Mouse (Mus musculus) neural tube, embryonic 14.5 days (tissue): ENCODE measurements around the gene Cacng7. TPM values are rescaled to one million over a fixed set of nuclear protein-coding genes. Genes with fewer than 3 reads are reported as not detected.

Source experiments
- ATAC-seq: fragments of 200-750 bp; cut with Nextera tagmentation; 2 replicates; pipeline ENCODE4 v1.8.0; 2017; ENCODE audit warnings: low read depth, mild to moderate bottlenecking, moderate TSS enrichment, moderate library complexity
- H3K27ac ChIP-seq: fragments of 300-500 bp; sonication (generic); 2 replicates; pipeline ENCODE4 v1.5.1; 2014; ENCODE audit warnings: low read depth, mild to moderate bottlenecking, control low read depth, low read length, moderate library complexity, mixed read lengths
- H3K27me3 ChIP-seq: fragments of 300-500 bp; sonication (generic); 2 replicates; pipeline ENCODE4 v1.6.1; 2014; ENCODE audit warnings: low read length; ENCODE audit not compliant: control insufficient read depth, insufficient read depth
- H3K36me3 ChIP-seq: fragments of 300-500 bp; sonication (generic); 2 replicates; pipeline ENCODE4 v1.6.1; 2014; ENCODE audit warnings: low read length, mixed read lengths; ENCODE audit not compliant: control insufficient read depth, insufficient read depth
- H3K4me1 ChIP-seq: fragments of 300-500 bp; sonication (generic); 2 replicates; pipeline ENCODE4 v1.6.1; 2014; ENCODE audit warnings: low read length; ENCODE audit not compliant: control insufficient read depth, insufficient read depth
- H3K4me2 ChIP-seq: fragments of 300-500 bp; sonication (generic); 2 replicates; pipeline ENCODE4 v1.6.1; 2014; ENCODE audit warnings: mild to moderate bottlenecking, low read depth, low read length, control low read depth
- H3K4me3 ChIP-seq: fragments of 300-500 bp; sonication (generic); 2 replicates; pipeline ENCODE4 v1.5.1; 2014; ENCODE audit warnings: low read depth, low read length, control low read depth, mixed read lengths
- H3K9ac ChIP-seq: fragments of 300-500 bp; sonication (generic); replicated peaks from 2 replicates; pipeline ENCODE4 v1.6.1; 2014; ENCODE audit warnings: low read depth, mild to moderate bottlenecking, control low read depth, low read length, mixed read lengths
- H3K9me3 ChIP-seq: fragments of 300-500 bp; sonication (generic); 2 replicates; pipeline ENCODE4 v1.6.1; 2016; ENCODE audit warnings: low read length; ENCODE audit not compliant: control insufficient read depth
- WGBS: fragments of 180-500 bp; shearing (Covaris S2); extraction: QIAGEN DNeasy Blood & Tissue Kit; methylation state at CpG from one replicate; pipeline ENCODE4 v1.1.7; 2014; 5-methylcytosine and 5-hydroxymethylcytosine counted together
- polyA plus RNA-seq: library from polyadenylated mRNA; unstranded; fragments of >200 nt; fragmentation: Nextera tagmentation; extraction: Ambion mirVana; gene quantifications from 2 replicates; pipeline ENCODE4 v1.2.1, GENCODE M21; 2014

Cacng7 gene
- polyA plus RNA-seq, 1 experiment from 2014 or later = 5.1 TPM

- H3K27me3 ChIP-seq = peaks cover 5% of the 10 kb centered on the region; the same call in 1 of the 2 replicates
- H3K36me3 ChIP-seq = peaks cover 16% of the 10 kb centered on the region
- no peaks in the 10 kb centered on the region for H3K9me3 ChIP-seq
- H3K4me1 ChIP-seq = peaks cover 18% of the 10 kb centered on the region
- WGBS = 71% methylated on average over 8 of the region's 8 CpGs
- H3K27ac ChIP-seq = no peak overlapping the region
- H3K4me2 ChIP-seq = no peak overlapping the region
- ATAC-seq = no peak
- H3K4me3 ChIP-seq = no peak overlapping the region
- H3K9ac ChIP-seq = no peak overlapping the region
Observed at GRCm38 (mm10) chr7:3300891-3301627, 31.7 kb upstream of the Cacng7 start.

DNA sequence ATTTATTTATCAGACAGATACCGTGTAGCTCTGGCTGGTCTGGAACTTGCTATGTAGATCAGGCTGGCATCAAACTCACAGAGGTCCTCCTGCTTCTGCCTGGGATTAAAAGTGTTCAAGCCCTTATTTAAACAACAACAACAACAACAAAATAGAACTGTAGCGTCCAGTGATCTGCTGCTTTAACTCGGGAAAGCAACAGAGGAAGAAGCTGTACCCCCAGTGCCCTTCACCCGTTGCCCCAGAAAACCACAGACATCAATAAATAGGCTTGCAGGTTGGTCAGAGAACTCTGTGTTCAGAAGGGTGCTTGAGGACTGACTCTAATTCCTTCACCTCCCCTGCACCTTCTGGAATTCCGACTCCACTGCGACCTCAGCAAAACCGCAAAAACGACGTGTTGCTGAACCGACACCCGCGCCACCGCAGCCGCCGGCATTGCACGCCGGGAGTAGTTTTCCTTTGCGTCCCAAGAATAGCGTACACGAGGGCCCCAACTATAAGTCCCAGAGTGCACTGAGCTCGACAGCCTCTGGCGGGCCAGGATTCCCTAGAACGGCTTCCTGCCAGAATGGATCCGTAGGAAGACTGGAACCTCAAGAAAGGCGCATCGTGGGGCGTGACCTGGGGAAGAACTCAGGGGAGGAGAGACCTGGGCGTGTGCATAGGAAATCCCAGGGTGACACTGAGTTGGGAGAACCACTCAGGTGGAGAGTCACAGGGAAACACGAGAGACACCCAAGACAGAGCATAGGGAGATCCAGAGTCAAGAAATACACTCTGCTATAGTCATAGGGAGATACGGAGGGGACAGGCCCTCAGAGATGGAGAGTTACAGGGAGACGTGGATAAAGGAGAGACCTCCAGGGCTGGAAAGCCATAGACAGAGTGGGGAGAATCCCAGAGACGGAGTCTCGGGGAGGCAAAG lies 30.9 kb upstream of the Cacng7 start:
- Histone ChIP-seq H3K9ac (no peak overlapping the region), H3K4me2 (peak overlapping the region; percentile 63), H3K27ac (no peak overlapping the region), H3K4me3 (peak overlapping the region; percentile 17), H3K27me3 (peaks cover 5% of the 10 kb centered on the region; the same call in 1 of the 2 replicates), H3K9me3 (no peaks in the 10 kb centered on the region), H3K36me3 (peaks cover 12% of the 10 kb centered on the region; the same call in 1 of the 2 replicates), H3K4me1 (peaks cover 18% of the 10 kb centered on the region)
- peak; percentile 26; the same call in 1 of the 2 replicates for ATAC-seq
- 10% methylated on average over 33 of the region's 33 CpGs for WGBS

- WGBS = under 1% methylated on average over 16 of the region's 16 CpGs
- peak; percentile 12; the same call in 1 of the 2 replicates for ATAC-seq
- H3K9me3 ChIP-seq = no peaks in the 10 kb centered on the region
- 0 out of 2 replicates have a peak overlapping the region, but pooled peaks have one; percentile 29 for H3K9ac ChIP-seq
- peak overlapping the region; percentile 63 for H3K4me2 ChIP-seq
- H3K27ac ChIP-seq = no peak overlapping the region
- H3K4me1 ChIP-seq = peaks cover 18% of the 10 kb centered on the region
- peak overlapping the region; percentile 33 for H3K4me3 ChIP-seq
- H3K36me3 ChIP-seq = peaks cover 4% of the 10 kb centered on the region; the same call in 1 of the 2 replicates
- peaks cover 5% of the 10 kb centered on the region; the same call in 1 of the 2 replicates for H3K27me3 ChIP-seq
Observed at GRCm38 (mm10) chr7:3302556-3303275, 30.0 kb upstream of the Cacng7 start.

GRCm38 (mm10) chr7:3303276-3303781 lies 29.4 kb upstream of the Cacng7 start:
- Histone ChIP-seq H3K4me2 (peak overlapping the region; percentile 63), H3K36me3 (no peaks in the 10 kb centered on the region), H3K27ac (no peak overlapping the region), H3K4me1 (peaks cover 18% of the 10 kb centered on the region), H3K4me3 (peak overlapping the region; percentile 33), H3K9ac (peak overlapping the region; percentile 29), H3K9me3 (no peaks in the 10 kb centered on the region), H3K27me3 (peaks cover 5% of the 10 kb centered on the region; the same call in 1 of the 2 replicates)
- peak; percentile 66 for ATAC-seq
- 0% methylated on average over 23 of the region's 29 CpGs for WGBS

- H3K9ac ChIP-seq = peak overlapping the region; percentile 29
- peak overlapping the region; percentile 63 for H3K4me2 ChIP-seq
- peak overlapping the region; percentile 33 for H3K4me3 ChIP-seq
- no peaks in the 10 kb centered on the region for H3K36me3 ChIP-seq
- H3K9me3 ChIP-seq = no peaks in the 10 kb centered on the region
- ATAC-seq = peak; percentile 42; the same call in 1 of the 2 replicates
- H3K27me3 ChIP-seq = peaks cover 5% of the 10 kb centered on the region; the same call in 1 of the 2 replicates
- 4% methylated on average over 12 of the region's 12 CpGs for WGBS
- H3K27ac ChIP-seq = no peak overlapping the region
- H3K4me1 ChIP-seq = peaks cover 18% of the 10 kb centered on the region
Observed at GRCm38 (mm10) chr7:3303789-3304188, 29.0 kb upstream of the Cacng7 start.

DNA sequence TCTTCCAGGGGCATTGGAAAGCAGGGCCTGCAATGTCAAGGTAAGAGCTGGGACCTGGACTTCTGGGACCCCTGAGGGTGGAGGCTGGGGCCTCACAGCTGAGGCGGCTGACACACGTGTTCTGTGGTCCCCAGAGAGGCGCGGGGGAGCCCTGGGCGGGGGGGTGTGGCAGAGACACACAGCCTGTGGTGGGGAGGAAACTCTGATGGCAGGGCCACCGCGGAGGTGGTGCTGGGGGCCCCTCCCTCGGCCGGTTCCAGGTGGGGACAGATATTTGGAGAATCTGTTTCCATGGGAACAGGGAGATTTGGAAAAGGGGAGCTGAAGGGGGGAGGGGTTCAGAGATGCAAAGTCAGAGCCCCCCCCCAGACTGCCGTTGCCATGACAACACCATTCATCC lies 28.5 kb upstream of the Cacng7 start:
- peak; percentile 23; the same call in 1 of the 2 replicates for ATAC-seq
- Histone ChIP-seq H3K4me3 (peak overlapping the region; percentile 33; the same call in 1 of the 2 replicates), H3K27ac (no peak overlapping the region), H3K27me3 (peaks cover 5% of the 10 kb centered on the region; the same call in 1 of the 2 replicates), H3K4me1 (peaks cover 18% of the 10 kb centered on the region), H3K9ac (peak overlapping the region; percentile 3; the same call in 1 of the 2 replicates), H3K36me3 (no peaks in the 10 kb centered on the region), H3K9me3 (no peaks in the 10 kb centered on the region), H3K4me2 (peak overlapping the region; percentile 63)
- WGBS = 4% methylated on average over 10 of the region's 10 CpGs

DNA sequence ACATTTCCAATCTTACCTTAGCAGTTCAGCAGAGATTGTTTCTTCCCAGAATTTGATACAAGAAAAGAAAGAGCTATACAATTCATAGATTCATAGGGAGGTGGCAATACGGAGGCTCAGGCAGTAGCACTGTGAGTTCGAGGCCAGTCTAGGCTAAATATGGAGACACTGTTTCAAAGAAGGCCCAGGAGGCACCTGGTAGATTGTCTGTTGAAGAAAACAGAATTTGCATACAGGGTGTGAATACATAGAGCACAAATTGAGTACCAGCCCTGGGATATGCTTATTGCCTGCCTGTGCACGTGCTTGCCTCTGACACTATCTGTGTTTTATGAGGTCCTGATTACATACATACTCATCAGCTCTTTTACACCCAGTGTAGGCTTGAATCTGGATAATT lies 26.4 kb upstream of the Cacng7 start:
- Histone ChIP-seq H3K9ac (no peak overlapping the region), H3K9me3 (no peaks in the 10 kb centered on the region), H3K27me3 (peaks cover 3% of the 10 kb centered on the region; the same call in 1 of the 2 replicates), H3K4me3 (no peak overlapping the region), H3K4me1 (peaks cover 18% of the 10 kb centered on the region), H3K27ac (no peak overlapping the region), H3K4me2 (no peak overlapping the region), H3K36me3 (no peaks in the 10 kb centered on the region)
- 69% methylated on average over 3 of the region's 3 CpGs for WGBS
- ATAC-seq = no peak

DNA sequence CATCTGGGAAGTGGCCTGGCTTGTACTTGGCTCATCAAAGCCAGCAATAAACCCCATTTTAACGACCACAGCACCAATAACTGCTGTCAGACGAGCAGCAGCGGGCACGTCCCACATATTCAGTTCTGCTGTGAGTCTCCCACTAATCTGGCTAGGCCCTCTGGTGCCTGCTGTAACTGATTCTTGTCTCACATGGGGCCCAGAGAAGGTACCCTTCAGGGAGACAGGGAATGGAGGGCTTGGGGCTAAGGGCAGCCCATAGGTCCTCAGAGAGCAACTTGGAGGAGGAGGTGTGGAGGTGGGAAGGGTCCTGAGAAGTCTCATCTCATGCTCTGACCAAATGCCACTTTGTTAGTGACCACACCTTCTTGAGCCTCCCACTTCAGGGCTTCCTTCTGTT lies 24.1 kb upstream of the Cacng7 start:
- Histone ChIP-seq H3K27ac (no peak overlapping the region), H3K9me3 (no peaks in the 10 kb centered on the region), H3K27me3 (peaks cover 3% of the 10 kb centered on the region; the same call in 1 of the 2 replicates), H3K36me3 (no peaks in the 10 kb centered on the region), H3K4me2 (no peak overlapping the region), H3K4me1 (peaks cover 10% of the 10 kb centered on the region), H3K9ac (no peak overlapping the region), H3K4me3 (no peak overlapping the region)
- WGBS = 15% methylated on average over 4 of the region's 4 CpGs
- no peak for ATAC-seq
